Mouse (Mus musculus): ENCODE measurements at regions not wholly inside any gene's neighbourhood (a gene's known extent, or its start where the extent isn't known, plus 50 kb on each side); places are given as distances from the start of the nearest gene placed in this dataset.

DNA sequence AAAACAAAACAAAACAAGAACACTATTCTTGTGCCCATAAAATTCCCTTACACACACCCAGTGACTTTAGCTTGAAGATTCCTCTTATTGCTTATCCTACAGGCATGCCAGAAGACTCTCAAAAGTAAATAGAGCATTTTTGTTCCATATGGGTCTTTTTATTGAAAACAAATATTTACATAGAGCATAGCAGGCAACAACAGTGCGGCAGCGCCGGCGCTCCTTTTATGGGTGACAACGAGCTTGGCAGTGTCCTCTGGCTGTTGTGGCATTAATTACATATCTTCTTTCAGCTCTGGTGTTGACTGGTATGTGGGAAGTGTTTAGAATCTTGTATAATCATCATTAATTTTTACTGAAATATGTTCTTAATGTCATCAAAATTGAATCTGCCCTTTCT is 242.2 kb upstream of the Fbxl7 start:
- Histone ChIP-seq H3K27me3 (replicated peaks) (no peaks in the 10 kb centered on the region), H3K4me2 (no peak overlapping the region), H3K27ac (no peak overlapping the region), H3K4me1 (no peaks in the 10 kb centered on the region), H3K9ac (no peak overlapping the region), H3K36me3 (no peaks in the 10 kb centered on the region), H3K4me3 (replicated peaks) (no peak overlapping the region), H3K9me3 (no peaks in the 10 kb centered on the region)
- 57% methylated on average over 5 of the region's 5 CpGs for WGBS
- no peak for ATAC-seq (ENCODE audit: insufficient read depth, low FRiP score, low read depth)

DNA sequence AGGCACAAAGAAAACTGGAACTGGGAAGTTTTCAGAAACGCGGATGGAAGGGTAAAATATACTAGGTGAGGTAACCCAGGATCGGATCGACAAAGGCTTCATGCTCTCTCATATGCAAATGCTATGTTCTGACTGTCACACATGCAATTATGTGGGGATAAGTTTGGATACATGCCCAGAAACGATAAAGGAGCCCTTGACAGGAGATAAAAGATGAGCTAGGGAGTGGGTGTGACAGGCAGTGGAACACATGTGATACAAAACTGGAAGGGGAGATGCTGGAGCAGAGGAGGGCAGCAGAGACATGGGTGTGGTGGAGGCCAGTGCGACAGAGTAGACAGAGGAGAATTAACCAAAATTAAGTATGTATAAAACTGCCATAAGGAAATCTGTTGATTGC is 250.5 kb upstream of the Fbxl7 start:
- H3K9ac ChIP-seq: no peak overlapping the region

DNA sequence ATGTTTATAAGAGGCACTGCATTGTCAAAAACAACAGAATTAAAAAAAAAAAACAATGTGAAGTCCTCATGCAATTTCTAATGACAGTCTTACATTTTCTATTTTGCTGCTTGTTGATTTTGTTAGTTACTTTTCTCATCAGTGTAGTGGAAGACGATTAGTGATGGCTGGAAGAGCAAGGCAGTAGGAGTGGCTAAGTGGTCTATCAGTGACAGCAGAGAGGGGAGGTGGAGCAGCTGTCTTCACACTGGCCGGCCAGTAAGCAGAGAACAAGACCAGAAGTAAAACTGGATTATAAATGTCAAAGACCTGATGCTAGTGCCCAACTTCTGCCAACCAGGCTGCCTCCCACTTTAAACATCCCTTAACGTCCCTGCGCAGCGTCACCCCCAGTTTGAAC is 265.6 kb upstream of the Fbxl7 start:
- no peak overlapping the region for H3K9ac ChIP-seq
- H3K4me3 ChIP-seq (replicated peaks): no peak overlapping the region
- H3K36me3 ChIP-seq: no peaks in the 10 kb centered on the region
- H3K9me3 ChIP-seq: no peaks in the 10 kb centered on the region
- no peak overlapping the region for H3K27ac ChIP-seq
- H3K4me1 ChIP-seq: no peaks in the 10 kb centered on the region
- no peak overlapping the region for H3K4me2 ChIP-seq
- WGBS: 65% methylated on average over 5 of the region's 5 CpGs
- ATAC-seq (ENCODE audit: insufficient read depth, low FRiP score, low read depth): no peak
- H3K27me3 ChIP-seq (replicated peaks): no peaks in the 10 kb centered on the region

More for the DNA sequence above, 250.5 kb upstream of the Fbxl7 start:
- Histone ChIP-seq H3K4me1 (no peaks in the 10 kb centered on the region), H3K4me3 (replicated peaks) (no peak overlapping the region), H3K27me3 (replicated peaks) (no peaks in the 10 kb centered on the region), H3K27ac (no peak overlapping the region), H3K36me3 (no peaks in the 10 kb centered on the region), H3K4me2 (no peak overlapping the region), H3K9me3 (no peaks in the 10 kb centered on the region)
- 78% methylated on average over 6 of the region's 6 CpGs for WGBS
- ATAC-seq (ENCODE audit: insufficient read depth, low FRiP score, low read depth): no peak

DNA sequence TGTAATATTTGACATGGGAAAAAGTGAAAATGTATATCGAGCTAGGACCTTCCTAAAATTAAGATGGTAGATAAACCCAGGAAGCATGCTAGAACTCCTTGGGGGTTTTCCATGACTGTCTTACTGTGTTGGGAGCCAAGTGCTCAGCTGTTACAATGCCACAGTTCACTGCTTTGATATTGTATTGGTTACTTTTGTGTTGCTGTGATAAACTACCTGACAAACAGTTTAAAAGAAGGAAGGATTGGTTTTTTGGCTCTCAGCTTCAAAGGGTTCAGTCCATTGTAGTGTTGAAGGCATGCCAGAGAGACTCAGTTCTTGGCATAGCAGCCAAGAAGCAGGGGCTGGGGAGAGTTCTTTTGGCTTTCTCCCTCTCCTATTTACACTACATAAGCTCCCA is 272.1 kb upstream of the Fbxl7 start:
- no peak overlapping the region for H3K4me2 ChIP-seq
- ATAC-seq (ENCODE audit: insufficient read depth, low FRiP score, low read depth): no peak
- H3K9me3 ChIP-seq: no peaks in the 10 kb centered on the region
- H3K27ac ChIP-seq: no peak overlapping the region
- WGBS: 67% methylated on average over 1 of the region's 1 CpGs
- no peak overlapping the region for H3K4me3 ChIP-seq (replicated peaks)
- no peaks in the 10 kb centered on the region for H3K36me3 ChIP-seq
- no peaks in the 10 kb centered on the region for H3K27me3 ChIP-seq (replicated peaks)
- H3K4me1 ChIP-seq: no peaks in the 10 kb centered on the region
- H3K9ac ChIP-seq: no peak overlapping the region

DNA sequence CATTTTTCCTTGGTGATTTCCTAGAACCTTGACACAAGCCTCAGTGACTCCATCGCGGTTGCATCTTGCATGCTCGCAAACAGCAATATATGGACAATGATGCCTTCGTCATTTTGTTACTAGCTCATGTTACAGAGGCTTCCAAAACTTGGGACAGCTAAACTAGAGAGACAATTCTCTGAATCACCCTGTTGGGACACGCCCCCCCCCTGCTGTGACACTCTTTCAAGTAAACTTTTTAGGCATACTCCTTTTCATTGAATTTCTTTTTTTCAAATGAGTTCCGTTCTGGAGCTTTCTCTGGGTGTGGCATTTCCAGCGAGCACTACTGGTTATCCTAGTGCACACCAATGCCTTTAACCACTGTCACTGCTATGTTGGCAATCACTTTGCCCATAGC is 274.5 kb upstream of the Fbxl7 start:
- Histone ChIP-seq H3K9me3 (no peaks in the 10 kb centered on the region), H3K27me3 (replicated peaks) (no peaks in the 10 kb centered on the region), H3K36me3 (no peaks in the 10 kb centered on the region), H3K27ac (no peak overlapping the region), H3K9ac (no peak overlapping the region), H3K4me1 (no peaks in the 10 kb centered on the region), H3K4me3 (replicated peaks) (no peak overlapping the region), H3K4me2 (no peak overlapping the region)
- no peak for ATAC-seq (ENCODE audit: insufficient read depth, low FRiP score, low read depth)
- WGBS: 84% methylated on average over 7 of the region's 7 CpGs

DNA sequence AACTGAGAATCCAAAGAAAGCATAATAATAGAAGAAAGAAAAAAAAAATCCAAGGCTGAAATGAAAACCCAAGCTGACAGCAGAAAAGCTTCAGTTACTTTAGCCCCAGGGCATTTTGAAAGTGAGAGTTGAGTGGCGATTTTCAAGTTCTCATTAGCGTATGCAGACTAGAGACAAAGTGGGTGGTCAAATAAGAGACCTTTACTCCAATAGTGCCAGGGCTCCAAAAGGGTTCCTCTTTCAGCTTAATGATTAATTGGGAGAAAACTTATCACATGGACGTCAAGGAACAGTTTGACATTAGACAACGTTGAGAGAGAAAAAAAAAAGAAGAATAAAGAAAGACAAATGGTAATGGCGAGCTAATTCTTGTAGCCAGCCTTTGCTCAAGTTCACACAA is 278.1 kb upstream of the Fbxl7 start:
- Histone ChIP-seq H3K27ac (no peak overlapping the region), H3K9me3 (no peaks in the 10 kb centered on the region), H3K27me3 (replicated peaks) (no peaks in the 10 kb centered on the region), H3K4me2 (no peak overlapping the region), H3K36me3 (no peaks in the 10 kb centered on the region), H3K4me3 (replicated peaks) (no peak overlapping the region), H3K9ac (no peak overlapping the region), H3K4me1 (no peaks in the 10 kb centered on the region)
- WGBS: 32% methylated on average over 5 of the region's 5 CpGs
- no peak for ATAC-seq (ENCODE audit: insufficient read depth, low FRiP score, low read depth)

DNA sequence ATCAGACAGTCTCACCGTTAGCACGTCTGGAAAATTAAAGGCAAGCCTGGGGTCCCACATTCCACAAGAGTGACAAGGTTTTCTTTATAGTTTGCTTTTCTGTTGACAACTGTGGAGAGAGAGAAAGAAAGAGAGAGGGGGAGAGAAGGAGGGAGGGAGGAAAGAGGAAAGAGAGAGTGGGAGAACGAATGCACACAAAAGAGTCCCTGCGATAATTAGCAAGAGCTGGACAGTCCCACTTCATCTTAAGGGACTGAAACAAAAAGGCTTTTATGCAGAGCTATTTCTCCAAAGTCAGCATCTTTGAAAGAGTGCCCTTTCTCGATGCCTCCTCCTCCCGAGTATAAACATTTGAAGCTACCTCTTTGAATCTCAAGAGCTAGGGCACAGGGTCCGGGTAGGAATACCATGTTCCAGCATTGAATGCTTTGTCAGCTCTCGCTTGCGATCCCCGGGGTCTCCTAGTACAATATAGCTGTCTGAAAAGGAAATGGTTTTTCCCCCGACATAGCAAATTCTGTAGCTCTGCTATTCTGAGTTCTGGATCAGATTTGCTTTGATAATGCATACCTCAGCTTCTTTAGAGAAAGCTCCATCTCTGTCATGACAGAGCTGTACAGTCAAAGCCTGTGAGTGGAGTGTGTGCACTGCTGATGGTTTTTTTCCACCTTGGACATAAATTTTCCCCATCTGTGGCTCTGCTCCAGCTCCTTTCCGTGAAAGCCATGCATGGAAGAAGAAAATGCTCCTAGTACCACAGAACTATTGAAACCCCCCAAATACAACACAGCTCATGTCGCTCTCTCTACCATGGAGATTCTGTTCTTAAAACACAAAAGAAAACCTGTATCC is 282.9 kb upstream of the Fbxl7 start:
- Histone ChIP-seq H3K4me1 (no peaks in the 10 kb centered on the region), H3K9me3 (no peaks in the 10 kb centered on the region), H3K27ac (no peak overlapping the region), H3K4me2 (no peak overlapping the region), H3K36me3 (no peaks in the 10 kb centered on the region), H3K9ac (no peak overlapping the region), H3K4me3 (replicated peaks) (no peak overlapping the region), H3K27me3 (replicated peaks) (no peaks in the 10 kb centered on the region)
- 48% methylated on average over 13 of the region's 13 CpGs for WGBS
- no peak for ATAC-seq (ENCODE audit: insufficient read depth, low FRiP score, low read depth)

DNA sequence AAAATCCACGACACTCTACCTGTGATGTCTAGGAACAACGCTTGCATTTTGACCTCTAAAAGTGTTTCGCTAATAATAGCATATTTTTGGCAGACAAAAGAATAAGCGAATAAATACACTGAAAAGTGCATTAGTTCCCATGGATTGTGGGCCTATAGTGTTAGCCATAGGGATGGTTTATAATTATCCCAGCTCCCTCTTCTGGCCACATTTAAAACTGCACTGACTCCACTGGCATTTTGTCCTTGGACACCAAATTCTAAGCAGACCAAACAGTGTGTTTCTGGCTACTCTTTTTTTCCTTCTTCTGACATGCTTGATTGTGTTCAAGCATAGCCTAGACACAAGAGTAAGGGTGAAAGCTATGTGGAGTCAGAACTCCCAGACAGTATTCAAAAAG is 276.8 kb upstream of the Ank start:
- WGBS: 45% methylated on average over 4 of the region's 4 CpGs
- no peaks in the 10 kb centered on the region for H3K36me3 ChIP-seq
- H3K9me3 ChIP-seq: no peaks in the 10 kb centered on the region
- no peaks in the 10 kb centered on the region for H3K27me3 ChIP-seq (replicated peaks)
- no peak for ATAC-seq (ENCODE audit: insufficient read depth, low FRiP score, low read depth)
- no peak overlapping the region for H3K9ac ChIP-seq
- no peak overlapping the region for H3K27ac ChIP-seq
- no peaks in the 10 kb centered on the region for H3K4me1 ChIP-seq
- H3K4me3 ChIP-seq (replicated peaks): no peak overlapping the region
- no peak overlapping the region for H3K4me2 ChIP-seq

DNA sequence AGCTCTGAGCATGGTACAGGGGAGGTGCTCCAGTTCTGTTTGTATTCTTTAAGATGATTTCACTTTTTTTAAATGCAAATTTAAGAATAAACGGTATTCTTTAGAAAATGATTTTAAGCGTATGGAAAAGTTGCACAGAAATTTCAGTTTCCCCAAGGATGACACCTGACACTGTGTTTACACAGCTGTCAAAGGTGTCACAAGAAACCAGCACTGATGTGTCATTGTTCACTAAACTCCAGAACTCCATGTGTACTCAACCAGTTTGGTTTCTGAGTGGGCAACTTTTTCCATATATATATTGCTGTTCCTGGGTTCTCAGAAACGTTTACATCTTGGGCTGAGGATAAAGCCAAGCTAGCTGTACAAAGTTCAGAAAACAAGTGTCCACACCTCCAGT is 265.0 kb upstream of the Ank start:
- no peak overlapping the region for H3K27ac ChIP-seq
- H3K36me3 ChIP-seq: no peaks in the 10 kb centered on the region
- WGBS: 80% methylated on average over 3 of the region's 3 CpGs
- H3K4me3 ChIP-seq (replicated peaks): no peak overlapping the region
- no peaks in the 10 kb centered on the region for H3K27me3 ChIP-seq (replicated peaks)
- no peak for ATAC-seq (ENCODE audit: insufficient read depth, low FRiP score, low read depth)
- no peak overlapping the region for H3K9ac ChIP-seq
- H3K4me2 ChIP-seq: no peak overlapping the region
- H3K9me3 ChIP-seq: no peaks in the 10 kb centered on the region
- H3K4me1 ChIP-seq: no peaks in the 10 kb centered on the region

DNA sequence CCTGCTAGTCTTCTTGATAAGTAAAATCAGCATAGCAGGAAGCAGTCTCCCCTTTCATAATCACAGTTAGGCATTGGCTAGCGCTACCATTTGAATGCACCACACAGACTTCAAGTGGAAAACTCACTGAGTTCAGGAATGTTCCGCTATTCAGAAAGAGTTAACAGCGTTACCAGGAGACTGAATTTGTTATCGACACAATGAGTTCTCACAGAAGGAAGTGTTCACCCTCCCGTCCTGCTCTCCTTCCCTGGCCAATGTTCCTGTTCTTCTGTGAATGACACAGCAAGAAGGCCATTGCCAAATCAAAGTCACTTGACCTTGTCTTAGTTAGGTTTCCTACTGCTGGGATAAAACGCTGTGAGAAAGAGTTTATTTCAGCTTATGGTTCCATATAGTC is 261.6 kb upstream of the Ank start:
- H3K4me3 ChIP-seq (replicated peaks): no peak overlapping the region
- 65% methylated on average over 6 of the region's 6 CpGs for whole genome bisulfite sequencing
- H3K9ac ChIP-seq: no peak overlapping the region
- H3K4me2 ChIP-seq: no peak overlapping the region
- no peaks in the 10 kb centered on the region for H3K27me3 ChIP-seq (replicated peaks)
- no peak for ATAC-seq (ENCODE audit: insufficient read depth, low FRiP score, low read depth)
- H3K4me1 ChIP-seq: no peaks in the 10 kb centered on the region
- no peaks in the 10 kb centered on the region for H3K36me3 ChIP-seq
- H3K9me3 ChIP-seq: no peaks in the 10 kb centered on the region
- H3K27ac ChIP-seq: no peak overlapping the region

DNA sequence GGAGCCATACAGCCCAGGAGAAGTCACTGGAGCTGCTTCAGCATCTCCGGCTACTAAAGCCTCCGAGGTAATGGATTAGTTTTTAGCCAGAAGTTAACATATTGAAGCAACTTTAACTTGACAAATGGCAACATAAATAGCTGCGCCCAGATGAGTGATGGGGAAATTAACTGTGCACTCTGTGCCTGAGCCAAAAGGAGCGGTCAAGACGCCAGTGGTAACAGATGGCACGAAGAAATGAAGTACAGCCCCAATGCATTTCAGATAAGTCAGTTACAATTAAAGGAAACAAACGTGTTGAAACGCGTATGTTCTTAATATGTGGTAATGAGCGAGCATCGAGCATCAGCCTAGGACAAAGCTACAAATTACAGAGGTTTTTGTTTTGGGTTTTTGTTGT is 259.0 kb upstream of the Ank start:
- no peak for ATAC-seq (ENCODE audit: insufficient read depth, low FRiP score, low read depth)
- Histone ChIP-seq H3K9me3 (no peaks in the 10 kb centered on the region), H3K4me2 (no peak overlapping the region), H3K27me3 (replicated peaks) (no peaks in the 10 kb centered on the region), H3K36me3 (no peaks in the 10 kb centered on the region), H3K4me3 (replicated peaks) (no peak overlapping the region), H3K9ac (no peak overlapping the region), H3K4me1 (no peaks in the 10 kb centered on the region), H3K27ac (no peak overlapping the region)
- 55% methylated on average over 11 of the region's 11 CpGs for WGBS

DNA sequence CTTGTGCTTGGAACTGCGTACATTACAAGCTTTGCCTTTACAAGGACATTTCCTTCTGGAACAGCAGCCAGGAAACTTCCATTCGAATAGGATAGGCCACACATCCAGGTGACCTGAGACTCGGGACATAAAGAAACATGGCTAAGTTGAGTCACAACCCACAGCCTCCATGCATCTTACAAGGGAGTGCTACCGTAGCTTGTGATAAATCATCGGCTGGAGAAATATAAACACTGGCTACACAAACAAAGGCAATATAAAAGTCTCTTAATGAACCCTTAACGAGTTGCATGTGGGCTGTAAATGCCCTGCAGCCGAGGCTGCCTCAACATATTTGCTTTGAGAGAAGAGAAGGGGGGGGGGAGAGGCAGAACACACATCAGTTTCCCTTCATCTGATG is 250.1 kb upstream of the Ank start:
- Histone ChIP-seq H3K4me1 (no peaks in the 10 kb centered on the region), H3K36me3 (no peaks in the 10 kb centered on the region), H3K27me3 (replicated peaks) (no peaks in the 10 kb centered on the region), H3K9me3 (no peaks in the 10 kb centered on the region), H3K4me3 (replicated peaks) (no peak overlapping the region), H3K4me2 (no peak overlapping the region), H3K9ac (no peak overlapping the region), H3K27ac (no peak overlapping the region)
- WGBS: 25% methylated on average over 7 of the region's 7 CpGs
- no peak for ATAC-seq (ENCODE audit: insufficient read depth, low FRiP score, low read depth)
